Mouse (Mus musculus) left cerebral cortex, adult 2 months (tissue): ENCODE measurements around the gene Lbhd1. TPM values are rescaled to one million over a fixed set of nuclear protein-coding genes. Genes with fewer than 3 reads are reported as not detected.
"Not testable (repeated sequence)": the region's sequence is repeated elsewhere in the genome, so short reads cannot be mapped to it uniquely, and the experiment has no call there.

Experiments used
- DNase-seq, 2 experiments: peaks; one replicate each; pipeline ENCODE4 v3.0.0; 2021 to 2022; ENCODE audit warnings: low spot score in 2 of 2, mixed read lengths in 1 of 2; ENCODE audit errors: extremely low spot score in 1 of 2
- H3K27ac ChIP-seq: fragments of 200-600 bp; 2 replicates; pipeline ENCODE4 v1.8.1; 2022
- H3K4me3 ChIP-seq: fragments of 200-600 bp; 2 replicates; pipeline ENCODE4 v1.8.1; 2022
- CTCF ChIP-seq: fragments of 200-600 bp; IDR thresholded peaks from 2 replicates; pipeline ENCODE4 v1.8.1; 2022; ENCODE audit warnings: antibody characterized with exemption, mild to moderate bottlenecking, moderate library complexity
- intact Hi-C: fragments of 180-260 bp; cut with DNase I; formaldehyde crosslinking; loops from one replicate; pipeline ENCODE4 v1.15.1; 2025
- long read RNA-seq, 2 experiments: library from polyadenylated mRNA; stranded (forward); transcript quantifications; one replicate each; pipeline ENCODE4 v2.0.0; 2021; ENCODE audit warnings: borderline mapping rate in 2 of 2
- total RNA-seq, 2 experiments: library from RNA; stranded (reverse); gene quantifications; 2 replicates each; pipeline ENCODE4 v1.2.3; 2021

The Lbhd1 gene
- 1 to 10 TPM; 6.5 to 9.3 TPM for total RNA-seq
- long read RNA-seq, experiment 1 = 0 reads
- long read RNA-seq, experiment 2 = 0 reads

DNA sequence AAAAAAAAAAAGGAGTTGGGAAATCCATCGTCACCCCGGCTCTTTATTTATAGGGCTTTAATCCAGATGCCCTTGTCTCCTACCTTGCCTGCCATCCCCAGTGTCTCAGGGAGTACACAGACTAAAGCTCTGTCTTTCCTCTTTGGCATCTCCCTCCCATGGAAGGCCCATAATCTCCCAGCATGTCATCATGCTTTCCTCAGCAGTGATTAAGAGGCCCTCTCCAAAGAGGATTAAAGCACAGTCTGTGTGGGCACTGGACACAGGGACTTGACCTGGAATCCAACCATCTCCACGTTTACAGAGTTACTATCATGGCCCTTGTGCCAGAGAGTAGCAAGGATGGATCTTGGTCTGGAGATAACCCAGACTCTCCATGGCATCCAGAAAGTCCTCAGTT is at the start of gene Lbhd1, which contains the start of gene Gm49403:
Gene Lbhd1 (plus strand): TSS at position 117 of the 400 bp plus-strand sequence.
Gene Gm49403 (plus strand): TSS at position 315 of the 400 bp plus-strand sequence.
- intact Hi-C loops = no loop called here
- no peak for TF ChIP-seq CTCF
- Histone ChIP-seq H3K27ac (no peak within 1 kb of the TSS), H3K4me3 (no peak within 1 kb of the TSS)
- no peak for DNase-seq

DNA sequence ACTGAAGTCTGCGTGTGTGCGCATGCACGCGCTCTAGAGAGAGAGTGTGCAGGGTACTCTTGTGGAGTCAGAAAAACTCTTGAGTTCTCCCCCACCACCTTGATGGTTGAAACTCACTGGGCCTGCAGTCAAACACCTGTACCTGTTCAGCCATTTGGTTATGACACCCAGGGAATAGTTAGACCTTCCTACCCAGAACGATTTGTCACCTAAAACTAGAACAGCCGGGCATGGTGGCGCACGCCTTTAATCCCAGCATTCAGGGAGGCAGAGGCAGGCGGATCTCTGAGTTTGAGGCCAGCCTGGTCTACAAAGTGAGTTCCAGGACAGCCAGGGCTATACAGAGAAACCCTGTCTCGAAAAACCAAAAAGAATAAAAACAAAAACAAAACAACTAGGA is 47.2 kb upstream of the Lbhd1 start:
- intact Hi-C loops = loop anchor here (2.0 kb wide), 1 partner anchor 16 kb away; the partner anchor contains the start of gene Hnrnpul2

DNA sequence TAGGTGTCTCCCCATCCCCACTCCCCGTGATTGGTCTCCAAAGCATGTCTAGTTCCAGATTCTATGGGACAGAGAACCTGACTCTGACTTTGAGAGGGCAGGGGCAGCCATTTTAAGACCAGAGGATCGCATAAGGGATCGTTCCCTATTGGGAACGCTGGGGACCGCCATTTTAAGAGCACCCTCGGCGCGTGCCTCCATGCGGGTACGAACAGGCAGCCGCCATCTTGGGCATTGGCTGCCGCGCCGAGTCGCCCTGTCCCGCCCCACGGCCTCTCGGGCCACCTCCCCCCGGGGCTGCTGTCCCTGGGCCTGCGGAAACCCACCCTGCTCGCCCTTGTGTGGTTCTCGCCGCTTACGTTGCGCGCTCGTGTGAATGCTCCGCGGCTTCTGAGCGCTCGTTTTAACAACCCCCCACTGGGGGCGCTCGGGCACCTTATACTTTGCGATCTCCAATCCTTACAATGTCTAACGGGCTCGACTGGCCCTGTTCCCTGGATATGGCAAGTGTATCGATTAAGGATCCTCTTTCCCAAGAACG is 46.2 kb upstream of the Lbhd1 start, which contains the start of gene Bscl2:
Gene Bscl2 (plus strand): TSS at position 217 of the 541 bp plus-strand sequence.
- Histone ChIP-seq H3K27ac (peak within 1 kb of the TSS; percentile 98), H3K4me3 (peak within 1 kb of the TSS; percentile 82)
- TF ChIP-seq CTCF = peak; percentile 72
- intact Hi-C loops = loop anchor here (2.0 kb wide), 1 partner anchor 17 kb away; the partner anchor contains the start of gene Hnrnpul2
- DNase-seq = peak; percentile 80 to 86

More for the DNA sequence above, 47.2 kb upstream of the Lbhd1 start:
- not testable (repeated sequence) for H3K4me3 ChIP-seq, DNase-seq
- H3K27ac ChIP-seq = peak overlapping the region; percentile 98; the same call in 1 of the 2 replicates

DNA sequence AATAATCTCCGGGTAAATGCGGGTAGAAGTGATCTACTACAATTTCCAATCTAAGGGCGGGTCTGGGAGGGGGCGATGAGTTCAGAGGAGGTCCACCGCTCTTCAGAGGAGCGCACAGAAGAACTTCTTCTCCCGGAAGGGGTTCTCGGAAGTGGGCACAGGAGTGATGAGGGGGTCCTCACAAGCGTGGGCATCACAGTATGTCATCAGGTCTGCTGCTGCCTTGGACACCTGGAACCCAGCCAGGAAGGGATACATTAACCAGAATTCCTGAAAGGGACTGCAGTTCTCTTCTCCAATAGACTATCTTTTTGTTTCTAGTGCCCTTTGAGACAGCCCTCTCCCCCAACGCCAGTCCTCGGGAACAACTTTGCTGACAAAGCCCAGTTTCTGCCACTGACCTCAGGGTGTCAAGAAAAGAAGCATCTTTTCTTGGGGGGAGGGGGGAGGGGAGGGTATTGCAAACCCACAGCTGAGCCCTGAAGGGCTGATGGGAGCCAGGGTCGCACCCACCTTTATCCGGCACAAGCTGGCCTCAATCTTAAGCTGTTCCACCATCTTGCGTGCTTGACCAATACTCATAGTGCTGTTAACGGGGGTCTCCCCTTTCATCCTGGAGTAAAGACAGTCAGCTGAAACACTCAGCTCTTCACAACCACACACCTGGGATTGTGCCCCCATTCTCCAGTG is 45.3 kb upstream of the Lbhd1 start:
- peak overlapping the region; percentile 82 for H3K4me3 ChIP-seq
- intact Hi-C loops = no loop called here
- peak; percentile 31 to 49 for DNase-seq
- TF ChIP-seq CTCF = no peak
- H3K27ac ChIP-seq = peak overlapping the region; percentile 98

DNA sequence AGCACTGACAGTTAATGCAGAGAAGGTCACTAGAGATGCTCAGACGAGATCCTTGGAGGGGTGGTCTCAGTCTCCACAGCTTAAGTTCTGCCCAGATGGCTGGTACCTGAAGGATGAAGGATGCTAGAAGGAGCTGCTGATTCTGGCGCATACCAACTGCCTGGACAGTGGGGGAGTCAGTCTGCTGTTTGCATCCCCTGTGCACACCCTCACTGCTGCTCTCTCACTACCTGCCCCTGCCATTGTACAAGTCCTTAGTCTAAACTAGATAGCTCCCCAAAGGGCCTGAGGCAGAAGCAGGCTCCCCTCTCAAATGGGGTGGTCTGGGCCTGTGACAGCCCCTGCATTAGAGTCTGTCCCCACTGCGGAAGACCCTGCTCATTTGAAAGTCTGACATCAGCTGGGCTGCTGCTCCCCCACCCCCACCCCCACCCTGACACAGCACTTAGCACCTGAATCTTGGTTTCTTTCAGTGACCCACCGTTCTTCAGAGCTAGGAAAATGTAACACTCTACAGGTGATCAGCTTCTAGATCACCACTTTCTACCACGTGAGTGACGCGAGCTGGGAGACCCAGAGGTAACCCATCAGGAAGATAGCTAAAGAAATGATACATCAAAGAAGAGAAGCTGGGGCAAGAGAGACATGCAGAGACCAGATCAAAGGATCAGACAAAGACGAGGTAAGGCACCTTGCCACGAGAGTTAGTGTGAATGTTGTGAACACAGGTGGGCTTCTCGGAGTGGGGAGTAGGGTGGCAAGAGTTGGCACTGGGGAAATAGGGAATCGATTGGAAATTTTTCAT is 44.2 kb upstream of the Lbhd1 start, which contains the start of gene Gng3:
Gene Gng3 (minus strand): TSS at position 92 of the 805 bp plus-strand sequence.
- TF ChIP-seq CTCF = no peak
- Histone ChIP-seq H3K27ac (peak within 1 kb of the TSS; percentile 98), H3K4me3 (peak within 1 kb of the TSS; percentile 82)
- intact Hi-C loops = no loop called here
- DNase-seq = peak; percentile 83 to 85

DNA sequence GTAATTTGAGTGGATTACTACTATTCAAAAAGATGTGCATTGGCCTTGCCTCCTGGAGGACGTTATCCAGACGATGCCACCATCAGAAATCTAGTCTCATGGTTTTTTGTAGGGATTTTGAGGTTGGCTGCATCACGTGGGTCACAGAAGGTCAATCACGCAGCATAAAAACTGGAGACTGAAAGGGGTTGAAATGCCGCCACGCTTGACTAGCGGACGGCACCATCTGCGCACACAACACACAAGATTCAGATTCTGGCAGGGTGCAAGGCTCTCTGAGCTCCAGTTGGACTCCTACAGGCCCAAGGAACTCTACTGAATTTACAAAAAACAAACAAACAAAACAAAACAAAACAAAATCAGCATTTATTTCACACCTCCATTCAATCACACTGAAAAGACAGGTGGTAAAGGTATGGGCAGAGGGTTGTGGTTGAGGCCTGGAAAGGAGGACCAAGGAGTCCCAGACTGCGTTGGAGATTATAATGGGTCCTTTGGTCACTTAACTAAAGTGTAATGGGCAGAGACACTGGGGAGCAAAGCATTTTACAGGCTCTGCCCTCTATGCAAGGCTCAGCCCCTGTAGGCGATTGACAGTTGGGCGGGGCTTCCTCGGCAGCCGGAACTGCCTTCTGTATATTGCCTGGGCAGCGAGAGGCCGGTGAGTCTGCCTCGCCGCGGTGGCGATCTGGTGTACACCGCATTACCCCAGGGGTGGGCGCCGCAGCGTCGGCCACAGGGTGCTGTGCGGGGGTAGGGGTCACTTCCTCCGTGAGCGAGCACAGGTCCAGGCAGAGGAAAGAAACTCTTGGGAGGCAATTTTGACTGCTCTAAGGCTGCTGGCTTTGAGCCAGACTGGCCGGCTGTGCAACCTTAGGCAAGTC is 43.4 kb upstream of the Lbhd1 start:
- intact Hi-C loops = loop anchor here (5.0 kb wide), 4 partner anchors 47 to 272 kb away; partner anchors contain the start of genes 1810009A15Rik, Gm49416 and Mta2
- peak; percentile 74 to 77 for DNase-seq
- Histone ChIP-seq H3K4me3 (peak overlapping the region; percentile 82), H3K27ac (peak overlapping the region; percentile 98)
- TF ChIP-seq CTCF = no peak; the same call in 1 of the 2 replicates

DNA sequence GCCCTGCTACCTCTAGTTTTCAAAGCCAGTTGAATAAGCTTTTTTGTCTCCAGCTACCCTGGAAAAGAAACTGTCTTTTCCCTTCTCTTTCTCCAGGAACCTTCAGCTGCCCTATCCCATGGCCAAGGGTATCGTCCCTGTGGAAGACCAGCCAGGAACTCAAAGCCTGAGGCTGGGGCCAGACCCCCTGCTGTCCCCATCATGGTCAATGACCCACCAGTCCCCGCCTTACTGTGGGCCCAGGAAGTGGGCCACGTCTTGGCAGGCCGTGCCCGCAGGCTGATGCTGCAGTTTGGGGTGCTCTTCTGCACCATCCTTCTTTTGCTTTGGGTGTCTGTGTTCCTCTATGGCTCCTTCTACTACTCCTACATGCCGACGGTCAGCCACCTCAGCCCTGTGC is 42.5 kb upstream of the Lbhd1 start:
- Histone ChIP-seq H3K4me3 (peak overlapping the region; percentile 82), H3K27ac (peak overlapping the region; percentile 98; the same call in 1 of the 2 replicates)
- intact Hi-C loops = loop anchor here (5.0 kb wide), 4 partner anchors 46 to 271 kb away; partner anchors contain the start of genes 1810009A15Rik, Gm49416 and Mta2
- TF ChIP-seq CTCF = no peak
- no peak for DNase-seq

DNA sequence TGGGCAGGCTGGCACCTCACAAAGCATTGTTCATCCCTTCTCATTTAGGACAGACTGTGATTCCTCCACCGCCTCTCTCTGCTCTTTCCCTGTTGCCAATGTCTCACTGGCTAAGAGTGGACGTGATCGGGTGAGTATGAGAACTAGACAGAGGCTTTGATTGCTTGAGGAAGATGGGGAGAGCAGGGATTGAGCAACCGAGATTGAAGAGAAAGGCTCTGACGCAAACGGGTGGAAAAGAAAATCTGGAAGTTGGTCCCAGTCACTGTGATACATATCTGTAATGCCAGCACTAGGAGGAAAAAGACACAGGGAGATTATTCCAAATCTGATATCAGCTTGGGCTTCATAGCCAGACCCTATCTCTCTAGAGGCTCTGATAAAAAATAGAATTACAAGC is 40.6 kb upstream of the Lbhd1 start:
- DNase-seq = no peak
- H3K27ac ChIP-seq = no peak overlapping the region

DNA sequence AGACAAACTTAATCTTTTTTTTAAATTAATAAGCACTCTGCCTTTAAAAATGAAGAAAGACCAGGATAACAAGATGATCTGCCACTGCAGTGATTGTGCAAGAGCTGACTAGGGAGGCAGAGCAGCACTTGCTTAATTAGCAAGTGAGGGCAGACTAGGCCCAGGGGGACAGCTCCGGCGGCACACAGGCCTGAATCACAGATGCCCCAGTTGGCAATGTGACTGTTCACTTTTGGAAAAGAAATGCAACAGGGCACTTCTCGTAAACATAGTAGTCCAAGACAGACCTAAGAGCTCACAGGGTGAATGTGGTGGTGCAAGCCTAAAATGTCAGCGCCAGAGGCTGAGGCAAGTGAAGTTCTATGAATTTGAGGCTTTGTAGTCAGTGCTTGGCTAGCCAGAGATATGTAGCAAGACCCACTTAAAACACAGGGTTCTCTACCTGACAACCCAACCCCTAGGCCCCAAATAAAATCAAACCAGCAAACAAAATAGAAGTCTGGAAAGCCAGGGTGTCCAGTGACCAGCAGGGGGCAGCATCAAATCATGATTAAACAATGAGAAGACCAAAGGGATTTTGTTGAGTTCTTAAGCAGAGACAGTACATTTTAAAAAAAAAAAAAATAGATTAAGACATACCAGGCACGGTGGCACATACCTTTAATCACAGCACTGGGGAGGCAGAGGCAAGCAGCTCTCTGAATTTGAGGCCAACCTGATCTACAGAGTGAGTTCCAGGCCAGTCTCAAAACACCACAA is 39.0 kb upstream of the Lbhd1 start:
- intact Hi-C loops = loop anchor here (5.0 kb wide), 4 partner anchors 43 to 268 kb away; partner anchors contain the start of genes 1810009A15Rik, Gm49416 and Mta2
- Histone ChIP-seq H3K27ac (no peak overlapping the region), H3K4me3 (no peak overlapping the region)
- TF ChIP-seq CTCF = peak; percentile 81
- DNase-seq = peak; percentile 60 to 81

More for the DNA sequence above, 40.6 kb upstream of the Lbhd1 start:
- no peak overlapping the region for H3K4me3 ChIP-seq
- intact Hi-C loops = loop anchor here (5.0 kb wide), 4 partner anchors 44 to 269 kb away; partner anchors contain the start of genes 1810009A15Rik, Gm49416 and Mta2
- TF ChIP-seq CTCF = no peak

DNA sequence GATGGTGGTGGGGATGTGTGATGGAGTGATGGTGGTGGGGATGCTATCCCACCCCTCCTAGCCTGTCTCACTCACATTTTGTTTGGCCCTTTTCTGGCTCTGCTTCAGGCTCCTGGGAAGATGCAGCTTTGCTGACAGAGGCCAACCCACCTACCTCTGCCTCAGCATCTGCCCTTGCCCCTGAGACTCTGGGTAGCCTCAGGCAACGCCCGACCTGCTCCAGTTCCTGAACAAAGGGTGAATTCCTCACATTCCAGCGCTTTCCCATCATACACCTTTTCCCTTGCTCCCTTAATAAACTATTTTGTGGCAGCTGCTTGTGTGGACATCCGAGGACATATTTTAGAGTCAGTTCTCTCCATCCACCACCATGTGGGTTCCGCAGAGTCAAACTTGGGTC is 35.2 kb upstream of the Lbhd1 start:
- no peak for DNase-seq
- TF ChIP-seq CTCF = no peak
- intact Hi-C loops = no loop called here
- H3K4me3 ChIP-seq = no peak overlapping the region
- no peak overlapping the region for H3K27ac ChIP-seq
